Mouse (Mus musculus) thymus, adult 2 months (tissue): ENCODE results near the gene Pdxk.

Experiments used
- CTCF ChIP-seq: fragments of 200-500 bp; IDR thresholded peaks from 2 replicates; pipeline ENCODE4 v1.5.1; 2012; ENCODE audit warnings: mild to moderate bottlenecking, control low read depth, low read length, moderate library complexity, borderline replicate concordance; ENCODE audit not compliant: control insufficient read depth, poor library complexity, insufficient read depth; ENCODE audit errors: extremely low read depth
- POLR2A ChIP-seq: fragments of 200-500 bp; IDR thresholded peaks from 2 replicates; pipeline ENCODE4 v1.6.1; 2012; ENCODE audit warnings: mild to moderate bottlenecking, low read length, control low read depth, moderate library complexity; ENCODE audit not compliant: control insufficient read depth, poor library complexity, insufficient read depth; ENCODE audit errors: extremely low read depth

DNA sequence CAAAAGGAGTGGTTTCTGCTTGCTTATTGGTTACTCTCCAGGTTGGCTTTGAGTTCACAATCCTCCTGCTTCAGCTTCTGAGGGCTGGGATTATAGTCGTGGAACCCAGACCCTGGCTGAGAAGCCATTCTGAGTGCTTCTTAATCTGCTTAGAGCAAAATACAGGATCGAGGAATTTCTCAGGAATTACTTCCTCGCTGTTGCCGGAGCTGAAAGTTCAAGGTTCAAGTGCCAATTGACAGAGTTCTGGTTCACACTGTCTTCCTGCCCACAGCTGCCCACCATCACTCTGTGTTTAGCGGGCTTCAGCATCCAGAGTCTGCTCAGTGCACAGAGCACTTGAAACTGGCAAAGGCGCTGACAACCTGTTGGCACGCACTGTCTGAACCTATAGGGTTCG is 10.0 kb upstream of the Pdxk start:
- no peak for TF ChIP-seq CTCF
- TF ChIP-seq POLR2A = no peak
